Mouse (Mus musculus) kidney, embryonic 16.5 days (tissue): ENCODE data around the gene Mknk1. TPM values are rescaled to one million over a fixed set of nuclear protein-coding genes. Genes with fewer than 3 reads are reported as not detected.

ENCODE experiments used
- ATAC-seq: fragments of 200-750 bp; cut with Nextera tagmentation; 2 replicates; pipeline ENCODE4 v1.8.0; 2017; ENCODE audit warnings: moderate TSS enrichment; ENCODE audit not compliant: low FRiP score, low TSS enrichment
- H3K27ac ChIP-seq: fragments of 300-500 bp; sonication (generic); 2 replicates; pipeline ENCODE4 v1.5.1; 2014; ENCODE audit warnings: low read length
- H3K27me3 ChIP-seq: fragments of 300-500 bp; sonication (generic); 2 replicates; pipeline ENCODE4 v1.6.1; 2014; ENCODE audit warnings: low read length, control low read depth, mixed read lengths; ENCODE audit not compliant: insufficient read depth
- H3K36me3 ChIP-seq: fragments of 300-500 bp; sonication (generic); 2 replicates; pipeline ENCODE4 v1.6.1; 2014; ENCODE audit warnings: low read length, control low read depth, mixed read lengths; ENCODE audit not compliant: insufficient read depth
- H3K4me1 ChIP-seq: fragments of 300-500 bp; sonication (generic); 2 replicates; pipeline ENCODE4 v1.6.1; 2014; ENCODE audit warnings: low read length, control low read depth, mixed read lengths; ENCODE audit not compliant: insufficient read depth
- H3K4me2 ChIP-seq: fragments of 300-500 bp; sonication (generic); replicated peaks from 2 replicates; pipeline ENCODE4 v1.6.1; 2014; ENCODE audit warnings: low read depth, low read length
- H3K4me3 ChIP-seq: fragments of 300-500 bp; sonication (generic); 2 replicates; pipeline ENCODE4 v1.5.1; 2014; ENCODE audit warnings: mild to moderate bottlenecking, low read length
- H3K9ac ChIP-seq: fragments of 300-500 bp; sonication (generic); replicated peaks from 2 replicates; pipeline ENCODE4 v1.6.1; 2014; ENCODE audit warnings: low read length
- H3K9me3 ChIP-seq: fragments of 300-500 bp; sonication (generic); 2 replicates; pipeline ENCODE4 v1.6.1; 2016; ENCODE audit warnings: low read length, control low read depth
- WGBS: fragments of 180-500 bp; shearing (Covaris S2); extraction: QIAGEN DNeasy Blood & Tissue Kit; methylation state at CpG from one replicate; pipeline ENCODE4 v1.1.7; 2014; 5-methylcytosine and 5-hydroxymethylcytosine counted together
- polyA plus RNA-seq: library from polyadenylated mRNA; unstranded; fragments of >200 nt; fragmentation: Nextera tagmentation; extraction: Ambion mirVana; gene quantifications from 2 replicates; pipeline ENCODE4 v1.2.1, GENCODE M21; 2015

Mknk1 gene
- polyA plus RNA-seq, 1 experiment from 2014 or later: 29.9 TPM

DNA sequence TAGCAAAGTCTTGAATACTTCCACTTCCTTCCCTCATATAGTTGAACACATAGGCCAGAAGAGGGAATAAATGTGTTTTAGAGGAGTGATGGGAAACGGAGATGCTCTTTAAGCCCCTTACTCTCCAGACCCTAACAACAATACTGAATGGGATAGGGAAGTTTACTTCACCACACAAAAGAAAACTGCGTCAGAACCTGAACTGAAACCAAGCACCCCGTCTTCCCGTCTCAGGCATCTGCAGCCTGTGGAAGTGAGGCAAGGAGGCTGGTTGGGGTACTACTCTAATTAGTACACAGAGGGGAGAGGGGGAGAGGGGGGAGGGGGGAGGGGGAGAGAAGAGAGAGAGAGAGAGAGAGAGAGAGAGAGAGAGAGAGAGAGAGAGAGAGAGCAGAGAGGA is 802 bp upstream of the Mknk1 start:
- Histone ChIP-seq H3K36me3 (peaks cover 3% of the 10 kb centered on the region), H3K4me2 (peak overlapping the region; percentile 63), H3K27me3 (no peaks in the 10 kb centered on the region), H3K9ac (no peak overlapping the region), H3K27ac (no peak overlapping the region), H3K4me3 (no peak overlapping the region), H3K4me1 (peaks cover 7% of the 10 kb centered on the region), H3K9me3 (no peaks in the 10 kb centered on the region)
- 71% methylated on average over 4 of the region's 4 CpGs for WGBS
- no peak for ATAC-seq

DNA sequence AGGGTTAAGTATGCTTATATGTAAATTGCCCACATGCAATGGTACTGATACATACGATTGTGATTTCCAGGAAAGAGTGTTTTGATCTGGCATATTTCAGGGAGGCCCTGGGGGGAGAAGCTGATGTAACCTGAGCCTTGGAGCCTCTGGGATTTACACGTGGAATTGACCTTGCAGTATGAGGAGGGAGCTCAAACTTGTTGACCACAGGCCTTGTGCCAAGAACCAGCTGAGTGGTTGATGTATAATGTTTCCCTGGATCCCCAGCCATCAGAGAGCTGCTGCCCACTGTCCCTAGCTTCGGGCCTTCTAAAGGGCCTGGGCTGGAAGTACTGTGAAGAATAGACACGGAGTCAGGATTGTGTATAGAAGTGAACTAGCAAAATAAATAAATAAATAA is 958 bp downstream of the Mknk1 start:
- no peaks in the 10 kb centered on the region for H3K36me3 ChIP-seq
- H3K9ac ChIP-seq: peak overlapping the region; percentile 78
- no peak overlapping the region for H3K27ac ChIP-seq
- 45% methylated on average over 4 of the region's 4 CpGs for WGBS
- H3K4me1 ChIP-seq: peaks cover 7% of the 10 kb centered on the region
- no peak for ATAC-seq
- H3K4me2 ChIP-seq: peak overlapping the region; percentile 63
- H3K4me3 ChIP-seq: peak overlapping the region; percentile 81
- no peaks in the 10 kb centered on the region for H3K27me3 ChIP-seq
- no peaks in the 10 kb centered on the region for H3K9me3 ChIP-seq

DNA sequence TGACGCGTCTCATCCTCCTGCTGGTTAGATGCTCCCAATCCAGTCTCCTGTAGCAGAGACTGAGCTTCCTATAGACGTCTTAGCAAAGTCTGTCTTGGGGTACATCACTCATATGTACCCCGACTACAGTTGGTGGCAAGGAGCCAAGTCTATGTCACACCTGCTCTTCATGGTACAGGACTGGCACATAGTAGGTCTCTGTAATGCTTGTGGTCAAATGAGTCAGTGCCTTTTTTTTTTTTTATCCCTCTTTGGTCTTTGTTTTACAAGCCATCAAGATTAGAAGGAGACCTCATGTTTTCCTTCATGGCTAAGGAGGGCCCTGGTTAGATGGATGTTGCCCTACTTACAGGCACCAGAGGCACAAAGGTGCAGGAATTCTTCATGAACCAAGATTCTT is 1.8 kb downstream of the Mknk1 start:
- Histone ChIP-seq H3K36me3 (no peaks in the 10 kb centered on the region), H3K4me2 (no peak overlapping the region), H3K27ac (no peak overlapping the region), H3K4me1 (peaks cover 7% of the 10 kb centered on the region), H3K9me3 (no peaks in the 10 kb centered on the region), H3K9ac (no peak overlapping the region), H3K4me3 (no peak overlapping the region), H3K27me3 (no peaks in the 10 kb centered on the region)
- ATAC-seq: no peak
- WGBS: 91% methylated on average over 4 of the region's 4 CpGs

DNA sequence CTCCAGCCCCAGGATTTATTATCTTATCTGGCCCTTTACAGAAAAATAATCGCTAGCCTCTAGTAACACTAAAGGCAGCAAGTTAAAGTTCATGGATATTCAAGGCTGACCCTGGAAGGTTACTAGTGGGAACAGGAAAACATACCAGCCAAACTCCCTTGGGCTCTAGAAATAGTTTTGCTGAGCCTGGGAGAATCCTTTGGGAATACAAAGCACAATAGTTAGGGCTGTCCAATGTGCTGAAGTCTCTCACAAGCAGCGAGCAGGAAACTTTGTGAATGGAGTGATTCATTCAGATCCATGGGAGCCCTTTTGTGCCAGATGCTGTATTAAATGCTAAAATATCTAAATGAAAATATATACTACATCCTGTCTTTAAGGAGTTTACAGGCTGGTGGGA is 7.7 kb downstream of the Mknk1 start:
- WGBS: 49% methylated on average over 2 of the region's 2 CpGs

DNA sequence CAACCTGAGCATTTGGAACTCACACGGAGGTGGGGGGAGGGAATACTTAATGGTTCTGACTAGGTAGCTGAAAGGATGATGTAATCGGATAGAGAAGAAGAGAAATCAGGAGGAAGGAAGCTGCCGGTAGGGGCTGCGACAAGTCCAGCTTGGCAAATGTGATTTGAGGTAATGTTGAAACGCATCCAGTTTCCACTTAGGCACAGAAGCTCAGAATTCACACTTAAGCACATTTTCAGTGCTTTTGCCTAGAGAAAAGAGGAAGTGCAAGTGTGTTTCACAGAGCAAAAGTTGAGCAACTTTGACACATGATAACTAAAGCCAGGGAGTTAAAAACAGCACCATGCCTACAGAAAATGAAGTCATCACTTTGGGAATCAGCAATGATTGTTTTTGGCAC is 8.4 kb downstream of the Mknk1 start:
- Histone ChIP-seq H3K4me2 (no peak overlapping the region), H3K4me1 (no peaks in the 10 kb centered on the region), H3K9me3 (no peaks in the 10 kb centered on the region), H3K36me3 (peaks cover 16% of the 10 kb centered on the region), H3K27me3 (no peaks in the 10 kb centered on the region), H3K9ac (no peak overlapping the region), H3K27ac (no peak overlapping the region), H3K4me3 (no peak overlapping the region)
- ATAC-seq: no peak
- WGBS: 60% methylated on average over 5 of the region's 5 CpGs

More for the DNA sequence above, 7.7 kb downstream of the Mknk1 start:
- Histone ChIP-seq H3K27me3 (no peaks in the 10 kb centered on the region), H3K4me3 (no peak overlapping the region), H3K9me3 (no peaks in the 10 kb centered on the region), H3K9ac (no peak overlapping the region), H3K4me1 (no peaks in the 10 kb centered on the region), H3K36me3 (peaks cover 16% of the 10 kb centered on the region), H3K27ac (no peak overlapping the region), H3K4me2 (no peak overlapping the region)
- ATAC-seq: no peak

DNA sequence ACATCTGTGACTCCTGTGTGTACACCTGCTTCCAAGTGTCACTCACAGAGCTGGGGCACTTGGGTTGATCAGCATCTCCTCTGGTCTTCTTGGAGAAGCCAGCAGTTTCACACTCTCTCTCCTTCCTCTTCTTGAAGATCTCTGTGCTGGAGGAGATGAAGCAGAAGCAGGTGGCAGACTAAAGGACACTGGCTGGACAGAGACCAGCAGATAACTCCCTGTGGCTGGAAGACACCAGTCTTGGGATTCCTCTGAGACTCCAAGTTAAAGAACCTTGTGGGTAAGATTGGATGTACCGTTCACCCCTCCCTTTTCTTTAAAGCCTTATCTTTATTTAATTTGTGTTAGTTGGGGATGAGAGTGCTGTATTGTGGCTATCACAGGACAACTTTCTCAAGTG is 9.1 kb downstream of the Mknk1 start:
- no peak for ATAC-seq
- no peaks in the 10 kb centered on the region for H3K9me3 ChIP-seq
- H3K4me1 ChIP-seq: no peaks in the 10 kb centered on the region
- H3K27me3 ChIP-seq: no peaks in the 10 kb centered on the region
- H3K9ac ChIP-seq: no peak overlapping the region
- H3K36me3 ChIP-seq: peaks cover 16% of the 10 kb centered on the region
- no peak overlapping the region for H3K4me2 ChIP-seq
- no peak overlapping the region for H3K27ac ChIP-seq
- no peak overlapping the region for H3K4me3 ChIP-seq
- 81% methylated on average over 1 of the region's 1 CpGs for WGBS

DNA sequence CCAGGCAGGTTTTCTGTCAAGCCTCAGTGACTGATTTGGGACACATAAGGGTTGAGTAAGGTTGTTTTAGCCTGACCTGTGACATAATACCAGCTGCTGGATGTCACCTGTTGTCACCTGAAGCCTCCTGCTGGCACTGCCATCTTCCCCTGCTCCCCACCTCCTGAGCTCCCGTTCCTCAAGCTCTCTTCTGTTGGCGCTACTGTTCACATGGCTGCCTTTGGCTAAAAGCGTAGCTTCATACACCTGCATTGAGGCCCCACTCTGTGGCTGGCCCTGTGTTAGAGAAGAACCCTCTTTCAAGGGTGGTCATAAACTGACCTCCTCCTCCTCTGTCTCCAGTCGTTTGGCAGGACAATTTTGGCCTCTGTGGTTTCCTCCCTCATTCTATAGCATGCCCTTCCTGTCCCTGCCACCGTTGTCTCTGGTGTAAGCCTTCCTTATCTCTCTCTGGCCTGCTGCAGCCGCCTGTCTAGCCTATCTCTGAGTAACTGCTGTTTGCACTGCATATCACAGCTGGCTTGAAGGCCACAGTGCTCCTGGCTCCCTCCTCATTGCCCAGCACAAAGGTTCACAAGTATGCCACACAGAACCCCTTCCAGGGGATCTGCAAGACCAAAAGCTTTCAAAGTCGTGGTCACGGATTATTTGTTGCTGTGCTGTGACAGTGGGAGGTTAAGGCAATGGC is 10.1 kb downstream of the Mknk1 start:
- ATAC-seq: peak; percentile 27; the same call in 1 of the 2 replicates

DNA sequence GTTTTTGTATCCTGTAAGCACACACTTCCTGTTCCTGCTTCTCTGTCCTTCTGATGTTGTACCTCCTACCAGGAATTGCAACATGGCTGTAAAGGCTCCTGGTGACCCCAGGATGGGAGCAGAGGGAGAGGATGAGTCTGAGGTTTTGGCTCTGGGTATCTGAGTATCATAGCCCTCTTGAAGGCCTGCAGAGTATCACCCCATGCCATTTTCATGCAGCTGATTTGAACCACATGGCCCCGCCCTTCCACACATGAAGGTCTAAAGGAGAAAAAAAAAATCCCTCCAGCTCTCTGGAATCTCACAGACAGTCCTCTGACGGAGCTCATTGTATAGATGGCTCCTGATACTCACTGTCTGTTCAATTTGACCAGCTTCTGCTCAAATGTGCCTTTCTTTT is 11.1 kb downstream of the Mknk1 start:
- Histone ChIP-seq H3K36me3 (peaks cover 16% of the 10 kb centered on the region), H3K9ac (no peak overlapping the region), H3K27me3 (no peaks in the 10 kb centered on the region), H3K9me3 (no peaks in the 10 kb centered on the region), H3K27ac (no peak overlapping the region), H3K4me3 (no peak overlapping the region), H3K4me2 (no peak overlapping the region), H3K4me1 (no peaks in the 10 kb centered on the region)
- 80% methylated on average over 2 of the region's 2 CpGs for WGBS
- ATAC-seq: no peak

More for the DNA sequence above, 10.1 kb downstream of the Mknk1 start:
- Histone ChIP-seq H3K4me2 (no peak overlapping the region), H3K9ac (no peak overlapping the region), H3K27ac (no peak overlapping the region), H3K36me3 (peaks cover 16% of the 10 kb centered on the region), H3K4me3 (no peak overlapping the region), H3K9me3 (no peaks in the 10 kb centered on the region), H3K27me3 (no peaks in the 10 kb centered on the region), H3K4me1 (no peaks in the 10 kb centered on the region)
- WGBS: 61% methylated on average over 8 of the region's 8 CpGs

DNA sequence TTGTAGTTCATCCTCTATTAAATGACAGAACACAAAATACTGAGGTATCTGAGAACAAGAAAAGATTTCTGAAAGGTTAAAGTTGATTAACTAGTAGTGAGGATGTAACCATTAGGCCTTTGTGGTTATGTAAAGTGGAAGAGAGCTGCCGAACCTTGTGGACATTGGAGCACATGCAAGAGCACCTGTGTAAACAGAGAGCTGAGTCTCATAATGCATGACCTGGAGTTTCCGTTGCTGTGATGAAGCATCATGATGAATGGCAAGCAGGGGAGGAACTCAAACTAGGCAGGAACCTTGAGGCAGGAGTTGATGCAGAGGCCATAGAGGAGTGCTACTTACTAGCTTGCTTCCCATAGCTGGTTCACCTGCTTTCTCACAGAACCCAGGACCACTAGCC is 11.6 kb downstream of the Mknk1 start:
- H3K4me3 ChIP-seq: no peak overlapping the region
- H3K9me3 ChIP-seq: no peaks in the 10 kb centered on the region
- peaks cover 16% of the 10 kb centered on the region for H3K36me3 ChIP-seq
- no peak overlapping the region for H3K9ac ChIP-seq
- ATAC-seq: no peak
- no peaks in the 10 kb centered on the region for H3K4me1 ChIP-seq
- no peak overlapping the region for H3K27ac ChIP-seq
- H3K27me3 ChIP-seq: no peaks in the 10 kb centered on the region
- 25% methylated on average over 2 of the region's 2 CpGs for WGBS
- no peak overlapping the region for H3K4me2 ChIP-seq

DNA sequence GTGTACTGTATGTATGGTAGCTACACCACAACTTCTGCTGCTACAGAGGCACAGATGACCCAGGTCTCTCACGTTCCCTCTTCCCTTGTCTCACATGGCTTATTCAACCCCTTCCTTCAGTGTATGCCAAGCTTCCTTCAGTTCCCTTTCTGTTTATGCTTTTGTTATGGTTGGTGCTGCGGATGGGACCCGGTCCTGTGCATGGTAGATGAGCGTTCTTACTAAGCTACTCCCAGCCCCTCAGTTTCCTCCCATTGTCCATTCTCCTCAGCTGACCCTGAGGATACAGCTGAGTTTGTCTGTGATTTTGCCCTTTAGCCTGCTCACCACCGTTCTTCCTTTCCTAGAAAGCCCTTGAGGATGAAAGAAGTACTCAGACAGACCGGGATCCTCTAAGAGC is 12.6 kb downstream of the Mknk1 start:
- WGBS: 81% methylated on average over 6 of the region's 6 CpGs
- Histone ChIP-seq H3K4me3 (no peak overlapping the region), H3K9me3 (no peaks in the 10 kb centered on the region), H3K4me1 (no peaks in the 10 kb centered on the region), H3K4me2 (no peak overlapping the region), H3K27me3 (no peaks in the 10 kb centered on the region), H3K27ac (no peak overlapping the region), H3K36me3 (peaks cover 16% of the 10 kb centered on the region), H3K9ac (no peak overlapping the region)
- ATAC-seq: no peak
